Mouse (Mus musculus) thymus, adult 2 months (tissue): Measurements from ENCODE around the gene Map4k4.

Experiments
- CTCF ChIP-seq: fragments of 200-500 bp; IDR thresholded peaks from 2 replicates; pipeline ENCODE4 v1.5.1; 2012; ENCODE audit warnings: mild to moderate bottlenecking, control low read depth, low read length, moderate library complexity, borderline replicate concordance; ENCODE audit not compliant: control insufficient read depth, poor library complexity, insufficient read depth; ENCODE audit errors: extremely low read depth
- POLR2A ChIP-seq: fragments of 200-500 bp; IDR thresholded peaks from 2 replicates; pipeline ENCODE4 v1.6.1; 2012; ENCODE audit warnings: mild to moderate bottlenecking, low read length, control low read depth, moderate library complexity; ENCODE audit not compliant: control insufficient read depth, poor library complexity, insufficient read depth; ENCODE audit errors: extremely low read depth

DNA sequence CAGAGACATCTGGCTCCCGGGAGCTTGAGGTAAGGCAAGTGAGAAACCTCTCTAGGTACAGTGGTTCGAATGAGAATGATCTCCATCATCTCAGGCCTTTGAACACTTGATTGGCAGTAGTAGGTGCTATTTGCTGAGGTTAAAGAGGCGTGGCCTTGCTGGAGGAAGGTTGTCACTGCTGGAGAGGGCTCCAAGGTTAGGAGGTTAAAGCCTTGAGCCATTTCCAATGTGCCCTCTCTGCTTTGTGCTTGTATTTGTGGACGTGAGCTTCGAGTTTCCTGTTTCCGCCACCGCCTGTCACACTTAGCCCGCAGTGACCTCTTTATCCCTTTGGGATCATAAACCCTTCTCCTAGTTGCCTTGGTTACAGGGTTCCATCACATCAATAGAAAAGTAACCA is 151.4 kb downstream of the Map4k4 start:
- TF ChIP-seq CTCF: no peak
- no peak for TF ChIP-seq POLR2A
